Mouse (Mus musculus) layer of hippocampus, adult 9-11 months (tissue): ENCODE measurements at regions not wholly inside any gene's neighbourhood (a gene's known extent, or its start where the extent isn't known, plus 50 kb on each side); places are given as distances from the start of the nearest gene placed in this dataset.

Experiments used
- DNase-seq: peaks from one replicate; pipeline ENCODE4 v3.0.0; 2022

- no peak for DNase-seq
Measured at GRCm38 (mm10) chr3:77993700-77994099, 1292.6 kb downstream of the Rapgef2 start.

DNA sequence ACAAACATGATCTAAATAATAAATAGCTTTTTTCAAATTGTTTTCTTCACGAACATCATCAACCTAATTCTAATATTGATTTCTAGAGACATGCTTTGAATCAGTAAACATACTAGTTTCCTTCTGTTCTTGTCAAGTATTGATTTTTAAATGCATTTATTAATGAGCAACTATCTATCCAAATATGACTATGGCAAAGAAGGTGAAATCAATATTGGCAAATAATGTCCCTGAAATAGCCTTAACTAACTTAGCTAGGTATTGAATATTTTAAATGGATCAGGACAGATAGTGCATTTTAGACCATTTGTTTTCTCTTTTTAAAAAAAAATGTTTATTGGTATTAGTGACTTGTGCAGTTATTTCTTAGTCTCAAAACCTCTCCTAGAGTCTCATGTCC lies 1341.5 kb downstream of the Rapgef2 start:
- no peak for DNase-seq

- no peak for DNase-seq
Measured at GRCm38 (mm10) chr3:77897244-77897643, 1389.1 kb downstream of the Rapgef2 start.

DNA sequence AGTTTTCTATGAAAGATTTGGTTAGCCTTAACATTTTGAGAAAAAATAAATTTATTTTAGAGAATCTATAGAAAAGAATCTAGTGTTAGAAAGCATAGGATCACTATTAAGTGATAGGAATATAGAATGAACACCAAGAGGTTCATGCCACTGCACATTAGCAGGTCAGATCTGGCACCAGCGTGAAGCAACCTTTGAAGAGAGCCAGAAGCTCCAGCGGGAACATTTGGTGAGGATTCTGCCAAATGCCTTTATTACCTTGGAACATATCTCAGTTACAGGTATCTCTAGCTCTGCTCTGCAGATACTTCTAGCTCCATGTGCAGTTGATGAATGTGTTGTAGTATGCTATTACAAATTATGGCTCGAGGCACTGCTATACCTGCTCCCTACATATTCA lies 1398.7 kb downstream of the Rapgef2 start:
- DNase-seq = no peak

GRCm38 (mm10) chr3:77848717-77849241 lies 1437.5 kb downstream of the Rapgef2 start:
- no peak for DNase-seq

- no peak for DNase-seq
Measured at GRCm38 (mm10) chr3:77832230-77832805, 1454.0 kb downstream of the Rapgef2 start.

- no peak for DNase-seq
Measured at GRCm38 (mm10) chr3:77831760-77832159, 1454.6 kb downstream of the Rapgef2 start.

- DNase-seq = no peak
Measured at GRCm38 (mm10) chr3:77831256-77831655, 1455.1 kb downstream of the Rapgef2 start.

GRCm38 (mm10) chr3:77830219-77830618 lies 1456.1 kb downstream of the Rapgef2 start:
- no peak for DNase-seq

DNA sequence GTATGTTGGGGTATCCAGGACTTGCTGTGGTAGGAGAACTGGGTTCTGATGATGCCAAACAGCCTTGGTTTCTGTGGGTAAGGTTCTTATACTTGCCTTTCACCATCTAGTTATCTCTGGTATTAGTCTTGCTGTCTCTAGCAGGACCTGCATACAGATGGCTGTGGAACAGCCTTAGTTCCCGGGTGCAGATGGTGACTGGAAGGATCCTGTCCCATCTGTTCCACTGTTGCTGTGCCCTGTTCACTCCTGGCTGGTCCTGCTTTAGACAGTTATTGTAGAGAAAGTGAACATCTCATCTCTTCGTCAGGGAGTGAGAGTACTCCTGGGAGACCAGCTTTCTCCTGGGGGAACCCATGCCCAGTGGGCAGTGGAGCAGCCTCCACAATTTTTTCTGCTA lies 1485.5 kb downstream of the Rapgef2 start:
- peak; percentile 5 for DNase-seq

GRCm38 (mm10) chr3:77781783-77782182 lies 1504.5 kb downstream of the Rapgef2 start:
- DNase-seq = no peak

DNA sequence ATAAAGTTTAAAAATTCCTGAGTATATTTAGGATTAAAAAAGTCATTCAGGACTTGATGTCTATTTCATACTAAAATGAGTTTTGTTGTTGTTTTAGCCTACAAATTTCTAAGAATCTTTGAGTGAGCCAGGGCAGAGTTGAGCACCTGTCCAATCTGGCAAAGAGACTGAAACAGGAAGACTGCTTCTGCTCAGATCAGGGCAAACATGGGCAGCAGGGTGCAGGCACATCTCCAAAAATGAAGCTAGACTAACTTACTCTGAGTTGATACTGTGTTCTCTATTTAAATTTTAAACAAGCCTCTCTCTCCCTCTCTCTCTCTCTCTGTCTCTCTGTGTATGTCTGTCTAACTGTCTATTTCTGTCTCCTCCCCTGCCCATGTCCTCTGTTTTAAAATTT lies 1505.0 kb downstream of the Rapgef2 start:
- DNase-seq = no peak

GRCm38 (mm10) chr3:77758840-77759361 lies 1527.4 kb downstream of the Rapgef2 start:
- DNase-seq = no peak

DNA sequence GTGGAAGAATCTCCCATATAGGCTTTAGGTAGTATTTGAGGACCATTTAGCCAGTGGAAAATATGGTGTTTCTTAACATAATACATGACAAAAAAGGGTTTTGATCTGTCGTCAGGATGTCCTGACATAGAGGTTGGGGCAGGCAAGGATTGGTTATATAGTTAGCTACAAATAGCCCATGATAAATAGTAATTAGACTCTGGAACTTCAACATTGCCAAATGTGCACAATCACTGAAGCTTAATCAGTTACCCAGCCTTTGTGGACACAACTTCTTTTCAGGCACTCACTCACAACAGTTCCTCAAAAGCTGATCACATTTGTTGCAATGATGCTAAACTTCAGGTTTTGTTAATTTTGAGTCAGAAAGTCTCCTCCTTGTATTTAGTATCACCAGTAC lies 1528.0 kb downstream of the Rapgef2 start:
- DNase-seq = no peak

DNA sequence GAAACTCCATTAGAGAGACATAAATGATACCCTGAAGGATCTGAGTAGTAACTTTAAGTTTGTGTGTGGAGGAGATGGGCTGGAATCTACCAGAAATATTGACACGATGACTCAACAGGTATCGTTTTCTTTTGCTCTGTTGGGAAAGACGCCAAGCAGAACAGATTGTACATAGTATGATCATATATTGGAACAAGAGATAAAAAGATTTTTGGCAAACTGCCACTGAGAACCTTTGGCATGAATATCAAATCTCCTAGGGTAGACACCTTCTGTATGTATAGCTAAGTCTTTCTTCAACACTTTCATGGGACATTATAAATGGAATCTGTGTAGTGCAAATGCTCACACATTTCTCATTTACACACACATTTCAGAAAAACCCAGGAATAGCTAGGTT lies 1544.2 kb downstream of the Rapgef2 start:
- DNase-seq = no peak

DNA sequence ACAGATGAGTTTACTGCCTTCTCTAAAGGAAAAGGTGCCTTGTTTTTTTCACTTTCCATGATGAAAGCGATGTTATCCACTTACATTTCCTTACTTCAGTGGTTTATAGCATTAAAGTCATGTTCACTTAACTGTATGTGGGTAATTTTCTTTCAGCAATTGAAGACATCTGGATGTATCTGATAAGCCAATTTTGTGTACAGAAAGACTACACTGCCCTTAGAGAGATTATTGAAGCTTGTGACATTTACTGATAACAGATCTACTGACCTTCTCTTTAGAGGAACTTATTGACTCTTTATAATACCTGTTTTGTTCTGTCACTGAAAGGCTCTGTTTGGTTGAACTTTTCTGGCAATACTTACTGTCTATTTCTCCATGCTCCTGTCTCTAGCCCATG lies 1568.5 kb downstream of the Rapgef2 start:
- no peak for DNase-seq

DNA sequence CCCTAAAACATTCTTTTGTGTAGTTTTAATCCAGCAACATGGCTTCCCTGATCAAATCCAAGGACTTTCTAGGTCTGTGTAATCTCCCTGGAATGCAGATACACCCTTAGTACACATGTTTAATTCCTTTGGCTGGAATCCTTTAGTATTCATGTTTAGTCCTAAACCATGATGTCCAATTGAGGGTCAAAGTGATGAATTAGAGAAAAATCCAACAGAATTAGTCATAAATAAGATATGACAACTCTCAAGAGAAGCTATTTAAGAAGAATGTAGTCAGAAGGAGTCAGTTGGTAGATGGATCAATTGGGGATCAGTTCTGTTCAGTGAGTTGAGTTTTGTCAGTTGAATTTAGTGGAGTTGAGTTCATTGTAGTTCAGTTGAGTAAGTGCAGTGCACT lies 1590.7 kb downstream of the Rapgef2 start:
- DNase-seq = no peak

GRCm38 (mm10) chr3:77666366-77666765 lies 1592.3 kb downstream of the Fstl5 start:
- no peak for DNase-seq

- DNase-seq = no peak
Measured at GRCm38 (mm10) chr3:77653881-77654280, 1579.8 kb downstream of the Fstl5 start.
